Mouse (Mus musculus) G1E-ER4 (cell line): Measurements from ENCODE around the gene Ctps. TPM values are rescaled to one million over a fixed set of nuclear protein-coding genes. Genes with fewer than 3 reads are reported as not detected.

Experiments used
- GATA1 ChIP-seq: IDR thresholded peaks from one replicate; pipeline ENCODE4 v1.8.0; 2012; ENCODE audit warnings: low read length, inconsistent platforms
- polyA plus RNA-seq: library from polyadenylated mRNA; stranded (reverse); fragments of >175 nt; gene quantifications from 2 replicates; pipeline ENCODE4 v1.2.3, GENCODE M21; 2012

Ctps gene
- polyA plus RNA-seq, 1 experiment = 6.3 TPM

- TF ChIP-seq GATA1 = no peak
Measured at GRCm38 (mm10) chr4:120517335-120517734, 52.7 kb downstream of the Ctps start.

GRCm38 (mm10) chr4:120516907-120517306, 53.2 kb downstream of the Ctps start:
- no peak for TF ChIP-seq GATA1

- no peak for TF ChIP-seq GATA1
Measured at GRCm38 (mm10) chr4:120516491-120516890, 53.6 kb downstream of the Ctps start.

GRCm38 (mm10) chr4:120514366-120514765, 55.7 kb downstream of the Ctps start:
- TF ChIP-seq GATA1 = no peak

- TF ChIP-seq GATA1 = no peak
Measured at GRCm38 (mm10) chr4:120511203-120511602, 58.9 kb downstream of the Ctps start.

GRCm38 (mm10) chr4:120506955-120507354, 63.1 kb downstream of the Ctps start:
- TF ChIP-seq GATA1 = no peak

Other genes with a start within 250 kb of the Ctps start
- 0.03 TPM in 1 of 2 replicates, not detected in the other for gene Scmh1, start 165.0 kb downstream of the Ctps start, polyA plus RNA-seq
- gene Slfnl1, start 38.0 kb downstream of the Ctps start, polyA plus RNA-seq = not detected in 2 replicates
- not detected in 2 replicates for gene Gm8439, start 18.5 kb upstream of the Ctps start, polyA plus RNA-seq
- gene Cited4, start 96.3 kb upstream of the Ctps start, polyA plus RNA-seq = 696 and 888 TPM in 2 replicates
- not detected in 2 replicates for gene Kcnq4, start 178.3 kb upstream of the Ctps start, polyA plus RNA-seq